Mouse (Mus musculus): Measurements from ENCODE around the gene Rcan2. TPM values are rescaled to one million over a fixed set of nuclear protein-coding genes. Genes with fewer than 3 reads are reported as not detected.

Gene Rcan2
- polyA plus RNA-seq, 1 experiment, result 194 TPM

DNA sequence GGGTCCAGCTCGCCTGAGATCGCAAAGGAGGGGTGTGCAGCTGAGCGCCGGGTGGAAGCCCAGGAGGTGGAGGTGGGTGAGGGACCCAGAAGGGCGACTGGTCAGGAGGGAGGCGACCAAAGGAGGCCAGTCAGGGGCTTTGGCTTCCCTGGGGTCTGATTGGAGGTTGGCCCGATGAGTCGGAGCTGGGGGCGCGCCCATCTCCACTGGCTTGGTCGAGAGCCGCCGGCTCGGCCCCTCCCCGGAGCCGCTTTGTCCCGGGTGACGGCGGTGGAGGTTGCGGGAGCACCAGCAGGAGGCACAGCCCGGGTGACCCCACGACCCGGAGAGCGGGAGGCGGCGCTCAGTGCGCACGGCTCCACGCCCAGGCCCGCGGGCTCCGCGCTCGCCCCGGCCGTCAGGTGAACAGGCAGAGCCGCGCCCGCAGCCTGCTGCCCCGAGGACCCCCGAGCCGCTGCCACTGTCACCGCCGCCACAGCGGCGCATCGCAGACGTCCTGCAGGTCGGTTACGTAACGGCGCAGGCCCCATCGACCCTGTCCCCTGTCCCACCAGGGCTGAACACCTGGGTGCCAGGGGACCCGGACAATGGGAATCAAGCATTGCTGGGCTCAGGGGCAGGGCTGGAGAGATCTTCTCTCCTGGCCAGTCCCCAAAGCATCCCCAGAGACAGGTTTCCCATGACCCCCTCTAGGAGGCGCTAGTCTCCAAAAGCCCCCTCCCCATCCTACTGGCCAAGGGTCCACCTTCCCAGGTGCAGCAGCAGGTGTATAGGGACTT lies 633 bp downstream of the Rcan2 start:
- TF ChIP-seq POLR2A (IDR thresholded peaks at IDR 0.05; ENCODE audit: extremely low read depth, insufficient read depth, low read length) (no peak), CTCF (IDR thresholded peaks at IDR 0.05; ENCODE audit: extremely low read depth, insufficient read depth, low read length) (0 out of 2 replicates have a peak, but pooled peaks have one; percentile 9)
- Histone ChIP-seq H3K4me3 (ENCODE audit: insufficient read depth, low read length) (peak overlapping the region; percentile 76), H3K4me1 (ENCODE audit: control insufficient read depth, insufficient read depth, low read length) (no peaks in the 10 kb centered on the region), H3K27ac (ENCODE audit: insufficient read depth, low read length) (peak overlapping the region; percentile 91)

DNA sequence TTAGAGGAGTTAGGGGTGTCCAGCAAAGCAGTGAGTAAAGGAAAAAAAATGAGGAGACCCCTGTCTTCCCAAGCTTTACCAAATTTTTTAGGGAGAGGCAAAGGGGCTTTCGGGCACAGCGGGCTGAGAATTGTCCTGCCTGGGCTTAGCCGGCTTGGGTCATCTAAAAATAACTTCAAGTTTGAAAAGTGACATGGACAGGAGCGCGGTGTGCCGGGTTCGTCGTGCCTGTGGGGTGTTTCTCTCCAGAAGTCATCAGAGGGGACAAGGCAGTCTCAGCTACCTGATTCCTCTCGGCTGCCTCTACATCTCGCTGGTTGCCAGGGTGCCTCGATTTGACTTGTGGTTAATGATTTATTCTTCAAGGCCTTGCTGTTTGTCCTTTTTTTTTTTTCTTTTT lies 1.3 kb downstream of the Rcan2 start:
- TF ChIP-seq CTCF (IDR thresholded peaks at IDR 0.05; ENCODE audit: extremely low read depth, insufficient read depth, low read length) (no peak), POLR2A (IDR thresholded peaks at IDR 0.05; ENCODE audit: extremely low read depth, insufficient read depth, low read length) (no peak)
- H3K4me3 ChIP-seq (ENCODE audit: insufficient read depth, low read length), result peak overlapping the region; percentile 76
- H3K4me1 ChIP-seq (ENCODE audit: control insufficient read depth, insufficient read depth, low read length), result no peaks in the 10 kb centered on the region
- 0 out of 2 replicates have a peak overlapping the region, but pooled peaks have one; percentile 91 for H3K27ac ChIP-seq (ENCODE audit: insufficient read depth, low read length)

DNA sequence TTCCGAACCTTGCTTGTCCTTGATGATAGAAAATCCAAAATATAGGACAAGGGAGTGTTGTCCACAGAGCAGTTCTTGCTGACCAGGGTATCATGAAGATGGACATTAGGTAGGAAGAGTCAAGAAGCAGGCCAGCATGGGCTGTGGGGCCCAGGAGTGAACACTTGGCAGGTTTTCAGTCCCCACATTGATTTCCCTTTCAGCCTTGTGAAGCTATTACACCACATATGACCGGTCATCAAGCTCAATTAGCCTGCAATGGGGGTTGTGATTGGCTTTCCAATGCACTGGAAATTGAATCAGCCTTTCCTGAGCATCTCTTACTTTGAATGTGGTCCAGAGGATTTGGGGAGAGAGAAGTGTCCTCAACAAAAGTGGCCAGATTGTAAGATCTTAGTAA lies 2.0 kb downstream of the Rcan2 start:
- Histone ChIP-seq H3K27ac (ENCODE audit: insufficient read depth, low read length) (no peak overlapping the region), H3K4me1 (ENCODE audit: control insufficient read depth, insufficient read depth, low read length) (no peaks in the 10 kb centered on the region), H3K4me3 (ENCODE audit: insufficient read depth, low read length) (no peak overlapping the region)
- TF ChIP-seq POLR2A (IDR thresholded peaks at IDR 0.05; ENCODE audit: extremely low read depth, insufficient read depth, low read length), result no peak
- TF ChIP-seq CTCF (IDR thresholded peaks at IDR 0.05; ENCODE audit: extremely low read depth, insufficient read depth, low read length), result no peak

DNA sequence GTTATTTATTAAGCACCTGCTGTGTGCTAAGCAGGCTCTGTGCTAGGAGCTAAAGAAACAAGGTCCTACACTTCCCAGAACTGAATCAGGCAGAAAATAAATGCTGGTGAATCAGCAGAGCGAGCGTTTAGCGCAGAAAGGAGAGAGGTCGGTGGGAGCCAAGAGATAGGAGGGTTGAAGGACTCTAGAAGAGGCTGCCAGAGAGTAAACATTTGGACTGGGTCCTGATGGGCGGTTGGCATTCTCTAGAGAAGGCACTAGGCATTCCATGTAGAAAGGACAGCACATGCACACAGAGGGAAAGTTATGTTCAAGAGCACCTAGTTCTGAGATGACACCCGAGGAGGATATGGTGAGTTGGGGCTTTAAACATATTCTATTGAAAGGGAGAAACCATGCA lies 2.6 kb downstream of the Rcan2 start:
- H3K27ac ChIP-seq (ENCODE audit: insufficient read depth, low read length), result no peak overlapping the region
- no peak for TF ChIP-seq CTCF (IDR thresholded peaks at IDR 0.05; ENCODE audit: extremely low read depth, insufficient read depth, low read length)
- no peak for TF ChIP-seq POLR2A (IDR thresholded peaks at IDR 0.05; ENCODE audit: extremely low read depth, insufficient read depth, low read length)
- no peaks in the 10 kb centered on the region for H3K4me1 ChIP-seq (ENCODE audit: control insufficient read depth, insufficient read depth, low read length)
- H3K4me3 ChIP-seq (ENCODE audit: insufficient read depth, low read length), result no peak overlapping the region

DNA sequence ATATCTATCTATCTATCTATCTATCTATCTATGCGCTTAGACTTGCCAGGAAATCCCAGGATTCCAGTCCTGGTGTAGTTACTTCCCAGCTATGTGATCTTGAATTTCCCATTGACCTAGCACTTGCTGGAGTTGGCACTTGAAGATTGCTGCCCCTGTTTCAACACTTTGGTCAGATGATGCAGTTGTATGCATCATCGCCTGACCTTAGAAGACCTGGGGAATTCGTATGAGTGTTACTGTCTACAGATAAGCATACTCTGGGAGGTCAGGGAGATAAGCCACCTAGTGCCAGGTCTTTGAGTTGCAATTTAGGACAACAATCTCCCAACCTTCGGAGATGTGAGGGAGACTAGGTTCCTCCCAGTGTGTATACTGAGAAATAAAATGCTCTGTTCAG lies 5.7 kb downstream of the Rcan2 start:
- TF ChIP-seq POLR2A (IDR thresholded peaks at IDR 0.05; ENCODE audit: extremely low read depth, insufficient read depth, low read length) (no peak), CTCF (IDR thresholded peaks at IDR 0.05; ENCODE audit: extremely low read depth, insufficient read depth, low read length) (peak; percentile 9; the same call in 1 of the 2 replicates)
- Histone ChIP-seq H3K4me3 (ENCODE audit: insufficient read depth, low read length) (no peak overlapping the region), H3K4me1 (ENCODE audit: control insufficient read depth, insufficient read depth, low read length) (no peaks in the 10 kb centered on the region), H3K27ac (ENCODE audit: insufficient read depth, low read length) (no peak overlapping the region)

DNA sequence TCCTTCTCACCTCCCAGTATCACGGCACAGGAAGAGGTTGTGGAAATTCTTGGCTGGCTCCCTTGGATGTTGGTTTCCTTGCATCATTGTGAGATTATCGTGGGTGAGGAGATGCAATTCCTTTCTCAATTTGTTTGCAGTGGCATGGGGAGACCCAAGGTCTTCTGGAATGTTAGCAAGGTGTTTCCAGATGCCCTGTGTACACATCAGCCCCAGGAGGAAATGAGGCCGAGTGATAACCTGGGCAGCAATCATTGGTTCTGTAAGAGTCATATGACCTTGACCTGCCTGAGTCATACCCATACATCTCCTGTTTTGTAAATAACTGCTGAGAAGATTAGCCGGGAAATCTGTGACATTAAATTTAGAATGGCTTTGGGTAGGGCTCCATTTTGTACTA lies 10.3 kb downstream of the Rcan2 start:
- Histone ChIP-seq H3K27ac (ENCODE audit: insufficient read depth, low read length) (no peak overlapping the region), H3K4me1 (ENCODE audit: control insufficient read depth, insufficient read depth, low read length) (peaks cover 2% of the 10 kb centered on the region; the same call in 1 of the 2 replicates), H3K4me3 (ENCODE audit: insufficient read depth, low read length) (no peak overlapping the region)
- TF ChIP-seq CTCF (IDR thresholded peaks at IDR 0.05; ENCODE audit: extremely low read depth, insufficient read depth, low read length), result no peak
- no peak for TF ChIP-seq POLR2A (IDR thresholded peaks at IDR 0.05; ENCODE audit: extremely low read depth, insufficient read depth, low read length)

DNA sequence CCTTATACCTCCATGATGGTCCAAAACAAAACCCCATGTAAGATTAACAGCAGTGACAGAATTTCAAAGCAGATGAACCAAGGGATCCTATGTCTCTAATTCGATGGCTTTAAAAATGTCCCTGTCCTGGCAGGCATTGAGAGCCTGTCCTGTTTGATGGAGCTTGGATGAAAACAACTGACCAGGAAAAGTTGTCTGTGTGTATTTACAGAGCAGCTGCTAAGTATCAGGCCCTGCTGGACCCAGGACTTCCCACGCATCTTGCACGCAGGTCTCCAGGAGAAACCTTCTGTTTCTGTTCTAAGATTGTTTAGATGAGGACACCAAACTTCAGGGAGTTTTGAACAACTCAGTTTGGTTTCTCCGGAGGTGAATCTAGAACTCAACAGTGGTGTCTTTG lies 14.2 kb downstream of the Rcan2 start:
- Histone ChIP-seq H3K27ac (ENCODE audit: insufficient read depth, low read length) (no peak overlapping the region), H3K4me3 (ENCODE audit: insufficient read depth, low read length) (no peak overlapping the region), H3K4me1 (ENCODE audit: control insufficient read depth, insufficient read depth, low read length) (peaks cover 2% of the 10 kb centered on the region; the same call in 1 of the 2 replicates)
- TF ChIP-seq CTCF (IDR thresholded peaks at IDR 0.05; ENCODE audit: extremely low read depth, insufficient read depth, low read length) (no peak), POLR2A (IDR thresholded peaks at IDR 0.05; ENCODE audit: extremely low read depth, insufficient read depth, low read length) (no peak)

DNA sequence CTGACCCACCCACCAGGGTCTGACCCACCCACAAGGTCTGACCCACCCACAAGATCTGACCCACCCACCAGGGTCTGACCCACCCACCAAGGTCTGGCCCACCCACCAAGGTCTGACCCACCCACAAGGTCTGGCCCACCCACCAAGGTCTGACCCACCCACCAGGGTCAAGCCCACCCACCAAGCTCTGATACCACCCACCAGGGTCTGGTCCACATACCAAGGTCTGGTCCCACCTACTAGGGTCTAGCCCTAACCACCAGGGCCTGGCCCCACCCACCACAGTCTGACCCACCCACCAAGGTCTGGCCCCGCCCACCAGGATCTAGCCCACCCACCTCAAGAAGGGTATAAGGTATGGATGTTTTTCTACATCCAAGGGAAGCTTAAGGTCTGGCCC lies 15.3 kb downstream of the Rcan2 start:
- Histone ChIP-seq H3K4me3 (ENCODE audit: insufficient read depth, low read length) (no peak overlapping the region), H3K4me1 (ENCODE audit: control insufficient read depth, insufficient read depth, low read length) (peaks cover 2% of the 10 kb centered on the region; the same call in 1 of the 2 replicates), H3K27ac (ENCODE audit: insufficient read depth, low read length) (no peak overlapping the region)
- no peak for TF ChIP-seq CTCF (IDR thresholded peaks at IDR 0.05; ENCODE audit: extremely low read depth, insufficient read depth, low read length)
- no peak for TF ChIP-seq POLR2A (IDR thresholded peaks at IDR 0.05; ENCODE audit: extremely low read depth, insufficient read depth, low read length)

DNA sequence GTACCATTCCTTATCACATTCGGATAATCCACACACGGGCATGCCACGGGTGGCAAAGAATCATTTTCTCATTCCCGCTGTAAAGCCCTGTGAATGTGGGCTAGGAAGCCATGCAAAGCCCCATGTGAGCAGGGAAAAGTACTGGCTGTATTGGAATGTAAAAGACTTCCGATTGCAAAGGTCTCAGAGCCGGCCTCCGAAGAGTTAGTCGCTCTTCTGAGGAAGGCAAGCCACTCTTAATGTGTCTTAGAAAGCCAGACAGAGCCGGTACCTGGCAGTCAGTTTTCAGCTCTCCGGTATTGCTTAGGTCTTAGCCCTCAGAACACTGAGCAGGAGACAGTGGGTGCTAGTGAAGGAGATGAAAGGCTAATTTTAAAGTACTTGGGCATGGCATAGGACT lies 16.0 kb downstream of the Rcan2 start:
- peaks cover 2% of the 10 kb centered on the region; the same call in 1 of the 2 replicates for H3K4me1 ChIP-seq (ENCODE audit: control insufficient read depth, insufficient read depth, low read length)
- H3K4me3 ChIP-seq (ENCODE audit: insufficient read depth, low read length), result no peak overlapping the region
- TF ChIP-seq POLR2A (IDR thresholded peaks at IDR 0.05; ENCODE audit: extremely low read depth, insufficient read depth, low read length), result no peak
- no peak for TF ChIP-seq CTCF (IDR thresholded peaks at IDR 0.05; ENCODE audit: extremely low read depth, insufficient read depth, low read length)
- no peak overlapping the region for H3K27ac ChIP-seq (ENCODE audit: insufficient read depth, low read length)

DNA sequence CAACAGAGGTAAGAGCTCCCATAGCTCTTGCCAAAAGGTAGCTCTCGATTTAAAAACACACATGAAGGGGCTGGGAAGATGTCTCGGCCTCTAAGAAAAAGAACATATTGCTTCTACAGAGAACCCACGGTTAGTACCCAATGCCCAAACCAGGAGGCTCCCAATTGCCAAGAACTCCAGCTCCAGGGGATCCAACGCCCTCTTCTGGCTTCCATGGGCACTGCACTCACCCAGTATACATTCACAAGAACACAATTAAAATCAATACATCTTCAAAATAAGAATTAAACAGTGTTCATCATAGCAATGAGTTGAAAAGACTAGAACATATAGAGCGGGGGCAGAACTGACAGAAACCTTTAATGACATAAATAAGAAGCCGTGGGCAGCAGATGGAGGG lies 17.2 kb downstream of the Rcan2 start:
- TF ChIP-seq CTCF (IDR thresholded peaks at IDR 0.05; ENCODE audit: extremely low read depth, insufficient read depth, low read length) (no peak), POLR2A (IDR thresholded peaks at IDR 0.05; ENCODE audit: extremely low read depth, insufficient read depth, low read length) (no peak)
- Histone ChIP-seq H3K4me3 (ENCODE audit: insufficient read depth, low read length) (no peak overlapping the region), H3K27ac (ENCODE audit: insufficient read depth, low read length) (no peak overlapping the region), H3K4me1 (ENCODE audit: control insufficient read depth, insufficient read depth, low read length) (peaks cover 2% of the 10 kb centered on the region; the same call in 1 of the 2 replicates)
